Mouse (Mus musculus) heart, embryonic 16.5 days (tissue): ENCODE results near the gene Zic4. TPM values are rescaled to one million over a fixed set of nuclear protein-coding genes. Genes with fewer than 3 reads are reported as not detected.

ENCODE experiments used
- ATAC-seq: fragments of 200-750 bp; cut with Nextera tagmentation; replicated peaks from 2 replicates; pipeline ENCODE4 v1.8.0; 2017; ENCODE audit warnings: moderate number of reproducible peaks; ENCODE audit not compliant: insufficient read depth, low FRiP score; ENCODE audit errors: extremely low read depth
- H3K27ac ChIP-seq: fragments of 300-500 bp; sonication (generic); 2 replicates; pipeline ENCODE4 v1.5.1; 2014; ENCODE audit warnings: mild to moderate bottlenecking, low read length, control low read depth, moderate library complexity
- H3K27me3 ChIP-seq: fragments of 300-500 bp; sonication (generic); 2 replicates; pipeline ENCODE4 v1.6.1; 2014; ENCODE audit warnings: low read length, mixed read lengths; ENCODE audit not compliant: control insufficient read depth, insufficient read depth
- H3K36me3 ChIP-seq: fragments of 300-500 bp; sonication (generic); 2 replicates; pipeline ENCODE4 v1.6.1; 2014; ENCODE audit not compliant: control insufficient read depth, insufficient read depth
- H3K4me1 ChIP-seq: fragments of 300-500 bp; sonication (generic); 2 replicates; pipeline ENCODE4 v1.6.1; 2014; ENCODE audit warnings: low read length, mixed read lengths; ENCODE audit not compliant: control insufficient read depth, insufficient read depth
- H3K4me2 ChIP-seq: fragments of 300-500 bp; sonication (generic); 2 replicates; pipeline ENCODE4 v1.6.1; 2014; ENCODE audit warnings: low read depth, mild to moderate bottlenecking, control low read depth, low read length
- H3K4me3 ChIP-seq: fragments of 300-500 bp; sonication (generic); 2 replicates; pipeline ENCODE4 v1.5.1; 2014; ENCODE audit warnings: mild to moderate bottlenecking, control low read depth, low read length
- H3K9ac ChIP-seq: fragments of 300-500 bp; sonication (generic); 2 replicates; pipeline ENCODE4 v1.6.1; 2014; ENCODE audit warnings: low read length, control low read depth
- H3K9me3 ChIP-seq: fragments of 300-500 bp; sonication (generic); replicated peaks from 2 replicates; pipeline ENCODE4 v1.6.1; 2016; ENCODE audit warnings: low read length; ENCODE audit not compliant: control insufficient read depth
- WGBS: fragments of 180-500 bp; shearing (Covaris S2); extraction: QIAGEN DNeasy Blood & Tissue Kit; methylation state at CpG from one replicate; pipeline ENCODE4 v1.1.7; 2014; 5-methylcytosine and 5-hydroxymethylcytosine counted together
- polyA plus RNA-seq: library from polyadenylated mRNA; unstranded; fragments of >200 nt; fragmentation: Nextera tagmentation; extraction: Ambion mirVana; gene quantifications from 2 replicates; pipeline ENCODE4 v1.2.1, GENCODE M21; 2015

The Zic4 gene
- polyA plus RNA-seq, 1 experiment from 2014 or later: not detected

GRCm38 (mm10) chr9:91353551-91354433 is 8.4 kb upstream of the Zic4 start:
- H3K27me3 ChIP-seq: peaks cover 81% of the 10 kb centered on the region
- H3K27ac ChIP-seq: no peak overlapping the region
- no peaks in the 10 kb centered on the region for H3K9me3 ChIP-seq
- H3K4me3 ChIP-seq: no peak overlapping the region
- no peak overlapping the region for H3K9ac ChIP-seq
- H3K36me3 ChIP-seq: no peaks in the 10 kb centered on the region
- 8% methylated on average over 35 of the region's 37 CpGs for WGBS
- ATAC-seq: no peak
- peaks cover 3% of the 10 kb centered on the region; the same call in 1 of the 2 replicates for H3K4me1 ChIP-seq
- H3K4me2 ChIP-seq: no peak overlapping the region

- 10% methylated on average over 22 of the region's 22 CpGs for WGBS
- H3K27me3 ChIP-seq: peaks cover 86% of the 10 kb centered on the region
- H3K4me2 ChIP-seq: no peak overlapping the region
- H3K27ac ChIP-seq: no peak overlapping the region
- H3K36me3 ChIP-seq: no peaks in the 10 kb centered on the region
- no peak overlapping the region for H3K4me3 ChIP-seq
- peaks cover 3% of the 10 kb centered on the region; the same call in 1 of the 2 replicates for H3K4me1 ChIP-seq
- H3K9me3 ChIP-seq: no peaks in the 10 kb centered on the region
- H3K9ac ChIP-seq: no peak overlapping the region
- no peak for ATAC-seq
These were observed 7.6 kb upstream of the Zic4 start for GRCm38 (mm10) chr9:91354434-91355269.

- WGBS: 1% methylated on average over 7 of the region's 7 CpGs
- Histone ChIP-seq H3K27ac (no peak overlapping the region), H3K36me3 (no peaks in the 10 kb centered on the region), H3K9ac (no peak overlapping the region), H3K27me3 (peaks cover 85% of the 10 kb centered on the region), H3K4me2 (peak overlapping the region; percentile 62), H3K4me3 (peak overlapping the region; percentile 36), H3K9me3 (no peaks in the 10 kb centered on the region), H3K4me1 (peaks cover 3% of the 10 kb centered on the region; the same call in 1 of the 2 replicates)
- ATAC-seq: no peak
These were observed 7.0 kb upstream of the Zic4 start for GRCm38 (mm10) chr9:91355270-91355589.

GRCm38 (mm10) chr9:91355629-91356352 is 6.4 kb upstream of the Zic4 start:
- Histone ChIP-seq H3K4me2 (peak overlapping the region; percentile 62), H3K27ac (no peak overlapping the region), H3K27me3 (peaks cover 82% of the 10 kb centered on the region), H3K4me3 (peak overlapping the region; percentile 36), H3K4me1 (peaks cover 3% of the 10 kb centered on the region; the same call in 1 of the 2 replicates), H3K36me3 (no peaks in the 10 kb centered on the region), H3K9me3 (no peaks in the 10 kb centered on the region), H3K9ac (no peak overlapping the region)
- ATAC-seq: no peak
- WGBS: 1% methylated on average over 35 of the region's 35 CpGs

DNA sequence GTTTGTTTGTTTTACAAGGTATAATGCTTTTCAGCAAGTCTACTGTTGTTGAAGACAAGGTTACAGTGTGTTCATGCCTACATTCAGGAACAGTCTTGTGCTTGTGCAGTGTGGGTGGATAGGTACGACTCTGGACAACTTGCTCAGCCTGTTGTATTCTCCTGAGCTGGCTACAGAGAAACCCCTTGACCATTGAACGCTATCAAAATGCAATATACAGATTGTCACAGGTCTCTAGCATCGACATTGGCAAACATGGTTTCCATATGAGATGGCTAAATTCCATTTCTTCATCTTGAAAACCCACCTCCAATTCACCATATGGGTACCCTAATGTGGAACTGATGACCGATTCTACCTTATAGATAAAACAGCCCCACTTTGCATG is 5.9 kb upstream of the Zic4 start:
- no peaks in the 10 kb centered on the region for H3K36me3 ChIP-seq
- 18% methylated on average over 4 of the region's 4 CpGs for WGBS
- peaks cover 82% of the 10 kb centered on the region for H3K27me3 ChIP-seq
- no peak overlapping the region for H3K4me2 ChIP-seq
- no peaks in the 10 kb centered on the region for H3K9me3 ChIP-seq
- H3K27ac ChIP-seq: no peak overlapping the region
- ATAC-seq: no peak
- no peak overlapping the region for H3K4me3 ChIP-seq
- no peak overlapping the region for H3K9ac ChIP-seq
- peaks cover 3% of the 10 kb centered on the region; the same call in 1 of the 2 replicates for H3K4me1 ChIP-seq

DNA sequence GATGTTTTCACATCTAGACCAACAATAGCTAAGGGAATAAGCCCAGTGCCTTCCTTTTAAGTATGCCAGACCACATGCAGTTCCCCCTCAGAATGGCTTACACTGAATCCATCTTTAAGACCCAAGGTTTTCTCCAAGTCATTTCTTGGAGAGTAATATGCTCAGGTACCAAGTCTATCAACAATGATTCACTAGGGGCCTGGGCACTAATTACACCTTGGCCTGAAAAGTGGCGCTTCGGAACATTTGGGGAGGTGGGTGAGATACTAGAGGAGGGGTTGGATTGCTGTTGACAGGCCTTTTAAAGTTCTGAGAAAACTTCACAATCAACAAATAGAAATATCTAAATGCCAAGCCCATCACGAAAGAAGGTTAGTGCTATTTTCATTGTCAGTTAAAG is 4.9 kb upstream of the Zic4 start:
- H3K4me2 ChIP-seq: no peak overlapping the region
- H3K9me3 ChIP-seq: no peaks in the 10 kb centered on the region
- H3K27me3 ChIP-seq: peaks cover 82% of the 10 kb centered on the region
- no peak for ATAC-seq
- H3K4me3 ChIP-seq: no peak overlapping the region
- H3K27ac ChIP-seq: no peak overlapping the region
- peaks cover 10% of the 10 kb centered on the region; the same call in 1 of the 2 replicates for H3K4me1 ChIP-seq
- WGBS: 8% methylated on average over 3 of the region's 3 CpGs
- no peaks in the 10 kb centered on the region for H3K36me3 ChIP-seq
- H3K9ac ChIP-seq: no peak overlapping the region

DNA sequence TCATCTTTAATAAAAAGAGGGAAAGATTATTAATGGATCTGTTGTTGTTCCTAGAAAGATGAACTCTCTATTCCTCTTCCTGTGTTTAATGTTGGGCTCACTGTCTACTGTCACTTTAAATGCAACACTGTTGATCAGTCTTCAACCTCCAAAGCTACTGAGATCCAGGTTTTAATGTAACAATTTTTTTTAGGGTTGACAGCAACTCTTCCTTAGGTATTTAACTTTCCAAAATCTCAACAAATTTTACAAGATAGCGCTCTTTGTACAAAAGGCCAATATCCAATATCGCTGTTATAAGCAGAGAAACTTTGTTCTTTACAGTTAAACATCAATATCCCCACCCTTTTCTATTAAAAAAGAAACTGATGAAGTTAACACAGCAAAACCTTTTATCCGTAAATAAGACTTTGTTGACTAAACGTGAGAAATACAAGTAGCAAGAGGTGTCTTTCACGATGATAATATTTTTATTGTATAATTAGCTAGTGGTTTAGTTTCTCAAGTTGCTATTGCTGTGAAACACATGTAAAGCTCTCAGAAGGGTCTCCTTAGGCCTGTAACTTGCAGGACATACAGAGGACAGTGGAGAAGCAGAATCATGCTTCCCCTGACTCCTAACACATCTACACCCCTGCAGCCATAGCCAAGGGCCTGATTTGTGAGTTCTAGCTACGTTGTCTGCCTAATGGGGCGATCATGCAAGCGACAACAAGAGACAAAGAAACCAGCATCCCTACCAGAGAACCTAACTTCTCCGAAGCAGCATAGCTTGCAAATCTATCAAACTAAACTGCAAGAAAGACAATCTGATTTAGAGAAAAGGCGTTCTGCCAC is 3.1 kb upstream of the Zic4 start:
- Histone ChIP-seq H3K27ac (no peak overlapping the region), H3K36me3 (no peaks in the 10 kb centered on the region), H3K9ac (no peak overlapping the region), H3K27me3 (peaks cover 83% of the 10 kb centered on the region), H3K4me3 (no peak overlapping the region), H3K4me2 (no peak overlapping the region), H3K4me1 (peaks cover 11% of the 10 kb centered on the region; the same call in 1 of the 2 replicates), H3K9me3 (no peaks in the 10 kb centered on the region; the same call in 1 of the 2 replicates)
- no peak for ATAC-seq
- WGBS: 11% methylated on average over 10 of the region's 10 CpGs
